Mouse (Mus musculus) lung, embryonic 14.5 days (tissue): ENCODE data around the gene Col4a4. TPM values are rescaled to one million over a fixed set of nuclear protein-coding genes. Genes with fewer than 3 reads are reported as not detected.

ENCODE experiments used
- ATAC-seq: fragments of 200-750 bp; cut with Nextera tagmentation; 2 replicates; pipeline ENCODE4 v1.8.0; 2017; ENCODE audit warnings: mild to moderate bottlenecking, moderate TSS enrichment, moderate library complexity; ENCODE audit not compliant: insufficient read depth
- DNase-seq: peaks from one replicate; pipeline ENCODE4 v3.0.0-alpha.2; 2015
- H3K27ac ChIP-seq: fragments of 300-500 bp; sonication (generic); 2 replicates; pipeline ENCODE4 v1.5.1; 2014; ENCODE audit warnings: low read depth, mild to moderate bottlenecking, moderate library complexity
- H3K27me3 ChIP-seq: fragments of 300-500 bp; sonication (generic); 2 replicates; pipeline ENCODE4 v1.6.1; 2014; ENCODE audit warnings: low read length, control low read depth; ENCODE audit not compliant: insufficient read depth
- H3K36me3 ChIP-seq: fragments of 300-500 bp; sonication (generic); 2 replicates; pipeline ENCODE4 v1.6.1; 2014; ENCODE audit warnings: control low read depth; ENCODE audit not compliant: insufficient read depth
- H3K4me1 ChIP-seq: fragments of 300-500 bp; sonication (generic); 2 replicates; pipeline ENCODE4 v1.6.1; 2014; ENCODE audit warnings: antibody characterized with exemption, control low read depth; ENCODE audit not compliant: insufficient read depth
- H3K4me2 ChIP-seq: fragments of 300-500 bp; sonication (generic); 2 replicates; pipeline ENCODE4 v1.6.1; 2014; ENCODE audit warnings: mild to moderate bottlenecking
- H3K4me3 ChIP-seq: fragments of 300-500 bp; sonication (generic); 2 replicates; pipeline ENCODE4 v1.5.1; 2014; ENCODE audit warnings: low read depth, low read length
- H3K9ac ChIP-seq: fragments of 300-500 bp; sonication (generic); 2 replicates; pipeline ENCODE4 v1.6.1; 2014
- H3K9me3 ChIP-seq: fragments of 300-500 bp; sonication (generic); 2 replicates; pipeline ENCODE4 v1.6.1; 2016; ENCODE audit warnings: low read depth, low read length, control low read depth
- CTCF ChIP-seq: IDR thresholded peaks from 2 replicates; pipeline ENCODE4 v1.5.1; 2016; ENCODE audit warnings: antibody characterized with exemption, low read depth
- WGBS: fragments of 180-500 bp; shearing (Covaris S2); extraction: QIAGEN DNeasy Blood & Tissue Kit; methylation state at CpG from one replicate; pipeline ENCODE4 v1.1.7; 2014; 5-methylcytosine and 5-hydroxymethylcytosine counted together
- polyA plus RNA-seq: library from polyadenylated mRNA; unstranded; fragments of >200 nt; fragmentation: Nextera tagmentation; extraction: Ambion mirVana; gene quantifications from 2 replicates; pipeline ENCODE4 v1.2.1, GENCODE M21; 2014

Gene Col4a4
- polyA plus RNA-seq, 1 experiment from 2014 or later: 8.0 TPM

- no peaks in the 10 kb centered on the region for H3K9me3 ChIP-seq
- ATAC-seq: peak; percentile 97
- H3K4me2 ChIP-seq: no peak overlapping the region
- DNase-seq: peak; percentile 85
- H3K27me3 ChIP-seq: no peaks in the 10 kb centered on the region
- no peak for TF ChIP-seq CTCF
- WGBS: 39% methylated on average over 3 of the region's 3 CpGs
- no peak overlapping the region for H3K9ac ChIP-seq
- no peak overlapping the region for H3K4me3 ChIP-seq
- H3K36me3 ChIP-seq: no peaks in the 10 kb centered on the region
- H3K4me1 ChIP-seq: peaks cover 2% of the 10 kb centered on the region; the same call in 1 of the 2 replicates
- H3K27ac ChIP-seq: peak overlapping the region; percentile 74; the same call in 1 of the 2 replicates
Measured at GRCm38 (mm10) chr1:82577915-82578314, 8.7 kb downstream of the Col4a4 start.

GRCm38 (mm10) chr1:82577339-82577738 lies 9.3 kb downstream of the Col4a4 start:
- peak overlapping the region; percentile 46; the same call in 1 of the 2 replicates for H3K27ac ChIP-seq
- peaks cover 2% of the 10 kb centered on the region; the same call in 1 of the 2 replicates for H3K4me1 ChIP-seq
- DNase-seq: no peak
- ATAC-seq: peak; percentile 52; the same call in 1 of the 2 replicates
- H3K36me3 ChIP-seq: no peaks in the 10 kb centered on the region
- no peaks in the 10 kb centered on the region for H3K9me3 ChIP-seq
- WGBS: 71% methylated on average over 10 of the region's 10 CpGs
- no peaks in the 10 kb centered on the region for H3K27me3 ChIP-seq
- H3K9ac ChIP-seq: no peak overlapping the region
- no peak overlapping the region for H3K4me3 ChIP-seq
- TF ChIP-seq CTCF: no peak
- H3K4me2 ChIP-seq: no peak overlapping the region

DNA sequence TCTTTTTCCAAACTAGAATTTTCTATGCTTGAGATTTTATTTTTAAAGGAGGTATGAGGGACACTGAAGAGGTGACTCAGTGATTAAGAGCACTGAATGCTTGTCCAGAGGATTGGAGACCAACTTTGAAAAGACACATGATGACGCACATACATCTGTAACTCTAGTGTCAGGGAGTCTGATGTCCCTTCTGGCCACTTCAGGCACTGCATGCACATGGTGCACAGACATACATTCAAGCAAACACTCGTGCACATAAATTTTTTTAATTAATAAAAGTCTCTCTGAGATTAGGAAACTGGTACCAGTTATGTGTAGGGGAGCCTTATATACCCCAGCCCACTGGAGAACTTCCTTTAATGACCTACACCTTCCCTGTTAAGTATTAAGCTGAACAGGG lies 10.5 kb downstream of the Col4a4 start:
- Histone ChIP-seq H3K4me3 (no peak overlapping the region), H3K9ac (no peak overlapping the region), H3K27me3 (no peaks in the 10 kb centered on the region), H3K4me2 (no peak overlapping the region), H3K9me3 (no peaks in the 10 kb centered on the region), H3K27ac (no peak overlapping the region), H3K4me1 (peaks cover 2% of the 10 kb centered on the region; the same call in 1 of the 2 replicates), H3K36me3 (no peaks in the 10 kb centered on the region)
- ATAC-seq: no peak
- 84% methylated on average over 2 of the region's 2 CpGs for WGBS
- DNase-seq: no peak
- peak; percentile 33 for TF ChIP-seq CTCF

DNA sequence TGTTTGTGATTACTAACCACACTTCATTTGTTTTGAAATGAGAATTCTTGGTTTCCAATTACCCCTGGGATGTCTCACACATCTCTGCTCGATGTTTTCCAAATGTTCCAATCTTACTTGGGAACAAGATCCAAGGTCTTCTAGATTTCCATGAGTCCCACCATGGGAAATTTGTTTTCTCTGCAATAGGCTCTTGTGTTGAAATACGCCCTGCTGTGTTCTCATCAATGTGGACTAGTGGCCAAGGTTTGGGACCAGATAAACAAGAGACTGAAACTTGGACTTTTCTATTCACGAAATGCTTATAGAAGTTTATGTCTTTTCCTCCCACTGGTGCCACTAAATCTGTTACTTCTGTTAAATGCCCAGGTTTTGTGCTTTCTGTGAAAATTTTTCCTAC lies 11.0 kb downstream of the Col4a4 start:
- no peak for TF ChIP-seq CTCF
- WGBS: 85% methylated on average over 3 of the region's 3 CpGs
- Histone ChIP-seq H3K27ac (no peak overlapping the region), H3K27me3 (no peaks in the 10 kb centered on the region), H3K36me3 (no peaks in the 10 kb centered on the region), H3K4me2 (no peak overlapping the region), H3K9ac (no peak overlapping the region), H3K4me3 (no peak overlapping the region), H3K9me3 (no peaks in the 10 kb centered on the region), H3K4me1 (peaks cover 2% of the 10 kb centered on the region; the same call in 1 of the 2 replicates)
- ATAC-seq: no peak
- DNase-seq: no peak

DNA sequence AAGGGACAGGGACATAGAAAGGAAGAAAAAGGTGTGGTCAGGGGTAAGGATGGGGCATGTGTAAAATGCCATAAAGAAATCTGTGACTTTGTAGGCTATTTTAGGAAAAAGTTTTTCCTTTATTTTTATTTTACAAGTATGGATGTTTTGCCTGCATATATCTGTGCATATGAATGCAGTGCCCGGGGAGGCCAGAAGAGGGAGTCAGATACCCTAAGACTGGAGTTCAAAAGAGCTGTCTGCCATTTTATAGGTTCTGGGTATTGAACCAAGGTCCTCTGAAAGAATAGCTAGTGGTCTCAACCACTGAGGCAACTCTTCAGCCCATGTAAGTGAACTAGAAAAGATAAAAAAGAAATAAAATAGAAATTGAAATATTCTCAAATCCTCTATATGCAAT lies 14.9 kb downstream of the Col4a4 start:
- peak; percentile 55 for TF ChIP-seq CTCF

GRCm38 (mm10) chr1:82569405-82569804 lies 17.2 kb downstream of the Col4a4 start:
- no peaks in the 10 kb centered on the region for H3K27me3 ChIP-seq
- H3K4me2 ChIP-seq: no peak overlapping the region
- ATAC-seq (no peak), DNase-seq (no peak)
- no peak overlapping the region for H3K9ac ChIP-seq
- no peaks in the 10 kb centered on the region for H3K4me1 ChIP-seq
- no peaks in the 10 kb centered on the region for H3K36me3 ChIP-seq
- no peaks in the 10 kb centered on the region for H3K9me3 ChIP-seq
- no peak overlapping the region for H3K27ac ChIP-seq
- no peak for TF ChIP-seq CTCF
- 67% methylated on average over 4 of the region's 4 CpGs for WGBS
- no peak overlapping the region for H3K4me3 ChIP-seq

More for the DNA sequence above, 14.9 kb downstream of the Col4a4 start:
- ATAC-seq: no peak
- no peak overlapping the region for H3K4me2 ChIP-seq
- WGBS: 40% methylated on average over 1 of the region's 1 CpGs
- no peaks in the 10 kb centered on the region for H3K9me3 ChIP-seq
- H3K4me1 ChIP-seq: no peaks in the 10 kb centered on the region
- no peaks in the 10 kb centered on the region for H3K36me3 ChIP-seq
- no peak overlapping the region for H3K27ac ChIP-seq
- H3K9ac ChIP-seq: no peak overlapping the region
- no peaks in the 10 kb centered on the region for H3K27me3 ChIP-seq
- H3K4me3 ChIP-seq: no peak overlapping the region
- DNase-seq: peak; percentile 57

GRCm38 (mm10) chr1:82560223-82560622 lies 26.4 kb downstream of the Col4a4 start:
- Histone ChIP-seq H3K27me3 (no peaks in the 10 kb centered on the region), H3K27ac (no peak overlapping the region), H3K9me3 (no peaks in the 10 kb centered on the region), H3K4me3 (no peak overlapping the region), H3K4me2 (no peak overlapping the region), H3K36me3 (no peaks in the 10 kb centered on the region), H3K9ac (no peak overlapping the region), H3K4me1 (no peaks in the 10 kb centered on the region)
- ATAC-seq (no peak), DNase-seq (no peak)
- no peak for TF ChIP-seq CTCF
- 48% methylated on average over 4 of the region's 4 CpGs for WGBS

GRCm38 (mm10) chr1:82554889-82555288 lies 31.8 kb downstream of the Col4a4 start:
- Histone ChIP-seq H3K4me1 (no peaks in the 10 kb centered on the region), H3K4me3 (no peak overlapping the region), H3K9ac (no peak overlapping the region), H3K36me3 (no peaks in the 10 kb centered on the region), H3K27ac (no peak overlapping the region), H3K9me3 (no peaks in the 10 kb centered on the region), H3K4me2 (peak overlapping the region; percentile 25; the same call in 1 of the 2 replicates), H3K27me3 (no peaks in the 10 kb centered on the region)
- WGBS: 37% methylated on average over 5 of the region's 5 CpGs
- TF ChIP-seq CTCF: no peak
- ATAC-seq: peak; percentile 55
- DNase-seq: no peak
